Mouse (Mus musculus) cerebellum, postnatal 14 days (tissue): ENCODE results near the gene Accs.

ENCODE experiments used
- DNase-seq, 2 experiments: peaks; one replicate each; pipeline ENCODE4 v3.0.0; 2021; ENCODE audit warnings: mixed read lengths in 2 of 2

Accs gene

GRCm38 (mm10) chr2:93850317-93850944 is 688 bp upstream of the Accs start:
- DNase-seq: no peak

GRCm38 (mm10) chr2:93841349-93841748 is 8.4 kb downstream of the Accs start:
- DNase-seq: no peak

GRCm38 (mm10) chr2:93840109-93840508 is 9.6 kb downstream of the Accs start:
- peak; percentile 72 to 77 for DNase-seq

- DNase-seq: no peak
Observed at GRCm38 (mm10) chr2:93838931-93839330, 10.8 kb downstream of the Accs start.

- DNase-seq: no peak
Observed at GRCm38 (mm10) chr2:93836232-93836785, 13.4 kb downstream of the Accs start.

- DNase-seq: no peak
Observed at GRCm38 (mm10) chr2:93835596-93835995, 14.1 kb downstream of the Accs start.

- DNase-seq: peak; percentile 89 to 90
Observed at GRCm38 (mm10) chr2:93823519-93823918, 26.2 kb downstream of the Accs start.

GRCm38 (mm10) chr2:93822045-93822749 is 27.5 kb downstream of the Accs start, which contains the start of gene Ext2:
Gene Ext2, minus strand, starts transcription at chr2:93822568.
- peak; percentile 97 to 98 for DNase-seq

GRCm38 (mm10) chr2:93817791-93818190 is 32.0 kb downstream of the Accs start:
- DNase-seq: no peak

- no peak for DNase-seq
Observed at GRCm38 (mm10) chr2:93813343-93813742, 36.4 kb downstream of the Accs start.

GRCm38 (mm10) chr2:93811812-93812211 is 37.9 kb downstream of the Accs start:
- DNase-seq: peak; percentile 84 to 89

- peak; percentile 69 to 73 for DNase-seq
Observed at GRCm38 (mm10) chr2:93809931-93810330, 39.8 kb downstream of the Accs start.

GRCm38 (mm10) chr2:93808071-93808470 is 41.7 kb downstream of the Accs start:
- DNase-seq: peak; percentile 32 to 44

- peak; percentile 43 to 62 for DNase-seq
Observed at GRCm38 (mm10) chr2:93807440-93807839, 42.3 kb downstream of the Accs start.

- DNase-seq: peak; percentile 48 to 51
Observed at GRCm38 (mm10) chr2:93806487-93807201, 43.1 kb downstream of the Accs start.

- DNase-seq: peak in 1 of 2 experiments; percentile 48
Observed at GRCm38 (mm10) chr2:93805523-93805922, 44.2 kb downstream of the Accs start.

GRCm38 (mm10) chr2:93805066-93805465 is 44.7 kb downstream of the Accs start:
- DNase-seq: no peak

- no peak for DNase-seq
Observed at GRCm38 (mm10) chr2:93802947-93803346, 46.8 kb downstream of the Accs start.

- no peak for DNase-seq
Observed at GRCm38 (mm10) chr2:93801097-93801496, 48.6 kb downstream of the Accs start.

- DNase-seq: no peak
Observed at GRCm38 (mm10) chr2:93797162-93797795, 52.5 kb downstream of the Accs start.

GRCm38 (mm10) chr2:93794375-93794774 is 55.4 kb downstream of the Accs start:
- peak in 1 of 2 experiments; percentile 54 for DNase-seq
